Mouse (Mus musculus): ENCODE measurements around the gene Ppa2. TPM values are rescaled to one million over a fixed set of nuclear protein-coding genes. Genes with fewer than 3 reads are reported as not detected.

Gene Ppa2
- total and polyA plus RNA-seq, 3 experiments: 33.6 to 36.3 TPM; not detected in 1

DNA sequence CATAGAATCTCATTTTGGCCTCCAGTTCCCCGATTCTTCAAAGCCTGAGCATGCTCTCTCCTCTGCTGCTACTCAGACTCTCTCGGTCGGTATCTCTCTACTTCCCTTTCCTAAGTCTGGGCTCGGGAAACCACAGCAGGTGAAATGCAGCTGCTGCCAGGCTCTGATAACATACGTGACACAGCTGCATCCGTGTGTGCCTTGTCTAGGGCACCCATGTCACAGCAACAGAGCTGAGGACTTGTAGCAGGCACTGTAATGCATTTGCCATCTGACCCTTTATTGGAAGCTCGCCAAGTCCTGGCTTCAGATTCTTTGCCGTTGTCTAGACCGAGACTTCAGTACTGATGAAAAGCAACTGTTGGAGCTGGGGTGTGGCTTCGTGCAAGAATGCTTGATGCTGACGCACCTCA is 29.5 kb downstream of the Ppa2 start (continued):
- no peak for TF ChIP-seq ZMIZ1 (IDR thresholded peaks at IDR 0.05; ENCODE audit: low read depth, low read length)
- no peak for TF ChIP-seq CHD1 (IDR thresholded peaks at IDR 0.05; ENCODE audit: low read depth, low read length)
- no peak for TF ChIP-seq CHD2 (IDR thresholded peaks at IDR 0.05; ENCODE audit: low read length)
- TF ChIP-seq SMC3 (IDR thresholded peaks at IDR 0.05; ENCODE audit: low read depth, low read length): no peak
- TF ChIP-seq MAX (IDR thresholded peaks at IDR 0.05; ENCODE audit: low read length): no peak
- TF ChIP-seq E2F4 (IDR thresholded peaks at IDR 0.05; ENCODE audit: borderline replicate concordance, low read depth, low read length): no peak
- TF ChIP-seq ZC3H11A (IDR thresholded peaks at IDR 0.05; ENCODE audit: low read depth, low read length): no peak
- no peak for TF ChIP-seq UBTF (IDR thresholded peaks at IDR 0.05; ENCODE audit: borderline replicate concordance, insufficient read depth, low read depth, low read length)
- TF ChIP-seq USF2 (IDR thresholded peaks at IDR 0.05; ENCODE audit: borderline replicate concordance in 1 of 2, insufficient read depth in 1 of 2, low read depth in 1 of 2, low read length in 2 of 2): no peak
- peak; percentile 82 for TF ChIP-seq MYC (IDR thresholded peaks at IDR 0.05; ENCODE audit: low read depth, low read length)
- TF ChIP-seq TBP (IDR thresholded peaks at IDR 0.05; ENCODE audit: low read depth, low read length): peak; percentile 49; the same call in 1 of the 2 replicates
- TF ChIP-seq ZNF384 (IDR thresholded peaks at IDR 0.05; ENCODE audit: low read depth, low read length): no peak
- TF ChIP-seq JUND (IDR thresholded peaks at IDR 0.05; ENCODE audit: low read depth, low read length): no peak
- TF ChIP-seq POLR2A (IDR thresholded peaks at IDR 0.05; ENCODE audit: control insufficient read depth in 1 of 2, insufficient read depth in 1 of 2, low read depth in 1 of 2, low read length in 2 of 2, poor library complexity in 1 of 2): no peak
- peak; percentile 100 for TF ChIP-seq ETS1 (IDR thresholded peaks at IDR 0.05; ENCODE audit: low read depth, low read length)
- no peak for TF ChIP-seq MAZ (IDR thresholded peaks at IDR 0.05; ENCODE audit: low read depth, low read length)
- TF ChIP-seq ZKSCAN1 (IDR thresholded peaks at IDR 0.05; ENCODE audit: low read depth, low read length): no peak
- peak; percentile 97 for TF ChIP-seq GATA1 (IDR thresholded peaks at IDR 0.05; ENCODE audit: low read depth, low read length)
- TF ChIP-seq RCOR1 (IDR thresholded peaks at IDR 0.05; ENCODE audit: low read depth, low read length): peak; percentile 96
- TF ChIP-seq MEF2A (IDR thresholded peaks at IDR 0.05; ENCODE audit: extremely low read depth, insufficient replicate concordance, low read depth, low read length, poor library complexity, severe bottlenecking): no peak

DNA sequence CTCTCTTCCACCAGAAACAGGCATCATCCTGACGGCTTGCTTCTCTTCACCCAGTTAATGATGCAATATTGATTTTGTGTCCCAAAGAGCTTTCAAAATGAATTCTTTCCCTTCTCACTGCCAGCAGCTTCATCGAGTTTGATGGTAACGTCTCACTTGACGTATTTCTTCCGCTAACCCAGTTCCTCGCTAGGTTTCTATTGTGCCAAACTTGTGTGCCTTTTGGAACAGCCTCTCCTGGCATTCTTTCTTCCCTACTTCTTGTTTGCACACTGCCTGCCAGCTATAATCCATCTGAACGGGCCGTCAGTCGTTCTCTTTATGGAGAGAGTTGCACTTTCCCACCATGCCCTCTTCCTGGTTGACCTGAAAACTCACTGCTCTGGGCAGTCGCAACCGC is 31.2 kb downstream of the Ppa2 start:
- H3K9me3 ChIP-seq (replicated peaks; ENCODE audit: insufficient read depth, low read length): no peaks in the 10 kb centered on the region
- H3K27me3 ChIP-seq (ENCODE audit: control insufficient read depth in 1 of 2, insufficient read depth in 2 of 2, low read length in 2 of 2): no peaks in the 10 kb centered on the region
- H3K9ac ChIP-seq (ENCODE audit: control insufficient read depth, low read depth, low read length, poor library complexity, severe bottlenecking): no peak overlapping the region
- H3K27ac ChIP-seq (ENCODE audit: control insufficient read depth, low read depth, low read length): no peak overlapping the region
- no peak for DNase-seq (ENCODE audit: low read depth, low spot score)
- H3K4me1 ChIP-seq (ENCODE audit: control insufficient read depth in 1 of 2, insufficient read depth in 2 of 2, low read length in 2 of 2): peaks cover 0 to 13% of the 10 kb centered on the region in 2 experiments; a peak in 2 of 4 replicates
- no peak for TF ChIP-seq ZKSCAN1 (IDR thresholded peaks at IDR 0.05; ENCODE audit: low read depth, low read length)
- TF ChIP-seq ETS1 (IDR thresholded peaks at IDR 0.05; ENCODE audit: low read depth, low read length): no peak
- TF ChIP-seq UBTF (IDR thresholded peaks at IDR 0.05; ENCODE audit: borderline replicate concordance, insufficient read depth, low read depth, low read length): no peak
- no peak for TF ChIP-seq MEF2A (IDR thresholded peaks at IDR 0.05; ENCODE audit: extremely low read depth, insufficient replicate concordance, low read depth, low read length, poor library complexity, severe bottlenecking)
- TF ChIP-seq USF1 (IDR thresholded peaks at IDR 0.05; ENCODE audit: low read depth, low read length): no peak
- TF ChIP-seq KAT2A (conservative IDR thresholded peaks at IDR 0.05; ENCODE audit: low read depth, low read length): no peak
- TF ChIP-seq CHD2 (IDR thresholded peaks at IDR 0.05; ENCODE audit: low read length): no peak
- TF ChIP-seq CHD1 (IDR thresholded peaks at IDR 0.05; ENCODE audit: low read depth, low read length): no peak
- TF ChIP-seq MYB (IDR thresholded peaks at IDR 0.05; ENCODE audit: low read depth, low read length): no peak
- no peak for TF ChIP-seq CTCF (IDR thresholded peaks at IDR 0.05 in 2 of 3, conservative IDR thresholded peaks at IDR 0.05 in 1 of 3; ENCODE audit: control insufficient read depth in 1 of 3, insufficient read depth in 1 of 3, low read depth in 2 of 3, low read length in 3 of 3, poor library complexity in 1 of 3, severe bottlenecking in 1 of 3)
- TF ChIP-seq USF2 (IDR thresholded peaks at IDR 0.05; ENCODE audit: borderline replicate concordance in 1 of 2, insufficient read depth in 1 of 2, low read depth in 1 of 2, low read length in 2 of 2): no peak
- no peak for TF ChIP-seq MYC (IDR thresholded peaks at IDR 0.05; ENCODE audit: low read depth, low read length)
- TF ChIP-seq MAX (IDR thresholded peaks at IDR 0.05; ENCODE audit: low read length): no peak
- TF ChIP-seq RAD21 (IDR thresholded peaks at IDR 0.05; ENCODE audit: low read depth, low read length): no peak
- TF ChIP-seq MAZ (IDR thresholded peaks at IDR 0.05; ENCODE audit: low read depth, low read length): no peak
- H3K79me2 ChIP-seq (ENCODE audit: control insufficient read depth, insufficient read depth, low read length, poor library complexity): no peaks in the 10 kb centered on the region
- H3K4me3 ChIP-seq (ENCODE audit: control insufficient read depth in 1 of 2, insufficient read depth in 1 of 2, low read depth in 2 of 2, low read length in 2 of 2): no peak overlapping the region
- H3K36me3 ChIP-seq (ENCODE audit: control insufficient read depth in 1 of 2, insufficient read depth in 2 of 2, low read length in 2 of 2): peaks cover 0 to 6% of the 10 kb centered on the region in 2 experiments; a peak in 2 of 4 replicates

All from MEL (cell line).